10 mouse cellular contexts compared by ENCODE assay signal in the genomic region with DNA sequence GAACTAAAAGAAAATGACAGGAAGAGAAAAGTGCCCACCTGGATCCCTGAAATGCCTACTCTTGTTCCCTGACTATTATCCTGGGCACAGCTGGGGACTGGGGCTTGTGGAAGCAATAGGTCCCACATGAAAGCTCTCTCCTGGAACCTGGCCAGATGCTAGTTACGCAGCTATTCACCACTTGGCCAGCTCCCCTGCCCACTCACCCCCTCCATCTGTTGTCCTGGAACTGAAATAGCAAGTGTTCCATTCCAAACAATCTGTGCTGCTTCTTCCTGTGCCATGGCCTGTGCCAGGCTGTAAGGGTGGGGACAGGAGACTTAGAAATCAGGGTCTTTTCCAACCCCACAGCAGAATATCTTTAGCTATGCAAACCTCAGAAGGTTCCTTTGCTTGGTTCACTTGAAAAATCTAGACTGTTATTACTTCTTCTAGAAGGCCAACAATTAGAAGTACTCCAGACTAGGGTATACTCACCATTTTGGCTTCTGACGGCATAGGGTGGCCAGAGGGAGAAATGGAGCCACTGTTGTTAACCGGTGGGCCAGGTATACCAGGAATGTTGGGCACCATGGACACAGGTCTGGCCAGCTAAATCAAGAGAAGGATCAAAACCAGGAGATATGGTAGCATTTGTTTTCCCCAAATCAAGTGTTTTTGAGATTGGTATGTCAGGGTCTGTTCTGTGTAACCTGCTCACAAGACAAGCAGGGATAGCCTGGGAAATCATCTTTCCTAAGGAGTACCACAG. TPM values are rescaled to one million over a fixed set of nuclear protein-coding genes. Genes with fewer than 3 reads are reported as not detected.
DNase-seq lines count a peak whose midpoint lies in the region; ATAC-seq and TF ChIP-seq lines count a peak whose summit lies in the region.
"Had no signal": no experiment of that assay in that cellular context is flagged by ENCODE, and none has a peak within 500 bp of the region (broad histone marks: within the 10 kb centered on the region; RNA-seq: fewer than 3 reads in every experiment).

No protein-coding gene starts in this region.

- peaks cover 16% of the 10 kb centered on the region for H3K4me1 ChIP-seq in forebrain, embryonic 13.5 days
- no peaks in the 10 kb centered on the region for H3K4me1 ChIP-seq in forebrain, embryonic 10.5 days
- H3K4me1 ChIP-seq in lung, embryonic 14.5 days (ENCODE audit: insufficient read depth) = no peaks in the 10 kb centered on the region
- no peaks in the 10 kb centered on the region for H3K4me1 ChIP-seq in liver, embryonic 11.5 days (replicated peaks; ENCODE audit: control insufficient read depth, insufficient read depth, low read length)
- H3K4me1 ChIP-seq: liver, embryonic 13.5 days had no signal

- peaks cover 61% of the 10 kb centered on the region for H3K36me3 ChIP-seq in forebrain, embryonic 13.5 days (ENCODE audit: poor library complexity, severe bottlenecking)
- H3K36me3 ChIP-seq in forebrain, embryonic 10.5 days (replicated peaks) = peaks cover 77% of the 10 kb centered on the region
- peaks cover 52% of the 10 kb centered on the region for H3K36me3 ChIP-seq in lung, embryonic 14.5 days (ENCODE audit: insufficient read depth)
- H3K36me3 ChIP-seq in liver, embryonic 11.5 days (ENCODE audit: control insufficient read depth, insufficient read depth, low read length) = peaks cover 19% of the 10 kb centered on the region; the same call in 1 of the 2 replicates

- no peak overlapping the region for H3K9ac ChIP-seq in forebrain, embryonic 13.5 days
- H3K9ac ChIP-seq in lung, embryonic 14.5 days = no peak overlapping the region
- no peak overlapping the region for H3K9ac ChIP-seq in liver, embryonic 11.5 days (ENCODE audit: low read depth, low read length)
- H3K9ac ChIP-seq: liver, embryonic 13.5 days had no signal

- H3K4me2 ChIP-seq in forebrain, embryonic 13.5 days = no peak overlapping the region
- H3K4me2 ChIP-seq in lung, embryonic 14.5 days = no peak overlapping the region
- no peak overlapping the region for H3K4me2 ChIP-seq in liver, embryonic 11.5 days
- H3K4me2 ChIP-seq: liver, embryonic 13.5 days had no signal

- no peak for DNase-seq in forebrain, embryonic 10.5 days (ENCODE audit: extremely low spot score, low spot score)
- DNase-seq in adrenal gland, postnatal 25 days = peak; percentile 54
- DNase-seq in frontal cortex, adult 2 months (ENCODE audit: extremely low spot score in 1 of 2, low spot score in 1 of 2) = peak; percentile 86 to 94
- peak; percentile 41 for DNase-seq in kidney, adult 9 months
- DNase-seq in lung, embryonic 14.5 days = peak; percentile 38
- DNase-seq in liver, embryonic 11.5 days (ENCODE audit: low spot score) = no peak
- DNase-seq in spleen, adult 18-20 months = no peak
- DNase-seq: liver, embryonic 13.5 days had no signal

- peak; percentile 87 for ATAC-seq in forebrain, embryonic 13.5 days
- no peak for ATAC-seq in lung, embryonic 14.5 days (ENCODE audit: insufficient read depth)
- no peak for ATAC-seq in liver, embryonic 11.5 days (replicated peaks; ENCODE audit: low FRiP score)

- no peak overlapping the region for H3K4me3 ChIP-seq in forebrain, embryonic 13.5 days
- H3K4me3 ChIP-seq in forebrain, embryonic 10.5 days = no peak overlapping the region
- H3K4me3 ChIP-seq in lung, embryonic 14.5 days (ENCODE audit: low read depth, low read length) = no peak overlapping the region
- no peak overlapping the region for H3K4me3 ChIP-seq in liver, embryonic 11.5 days (ENCODE audit: low read depth, low read length)
- H3K4me3 ChIP-seq: liver, embryonic 13.5 days had no signal

- H3K9me3 ChIP-seq in forebrain, embryonic 13.5 days (replicated peaks) = no peaks in the 10 kb centered on the region
- H3K9me3 ChIP-seq in forebrain, embryonic 10.5 days = no peaks in the 10 kb centered on the region
- no peaks in the 10 kb centered on the region for H3K9me3 ChIP-seq in lung, embryonic 14.5 days (ENCODE audit: low read depth, low read length)
- H3K9me3 ChIP-seq in liver, embryonic 11.5 days (ENCODE audit: control insufficient read depth, low read length) = no peaks in the 10 kb centered on the region
- H3K9me3 ChIP-seq: liver, embryonic 13.5 days had no signal

- H3K27ac ChIP-seq in forebrain, embryonic 13.5 days = peak overlapping the region; percentile 74
- H3K27ac ChIP-seq in forebrain, embryonic 10.5 days = no peak overlapping the region
- no peak overlapping the region for H3K27ac ChIP-seq in lung, embryonic 14.5 days (ENCODE audit: low read depth)
- no peak overlapping the region for H3K27ac ChIP-seq in liver, embryonic 11.5 days (ENCODE audit: low read depth, low read length)
- H3K27ac ChIP-seq: liver, embryonic 13.5 days had no signal

- WGBS in forebrain, embryonic 13.5 days = 72% methylated on average over 3 of the region's 3 CpGs
- 93% methylated on average over 3 of the region's 3 CpGs for WGBS in forebrain, embryonic 10.5 days
- 75% methylated on average over 3 of the region's 3 CpGs for WGBS in lung, embryonic 14.5 days
- 87% methylated on average over 3 of the region's 3 CpGs for WGBS in liver, embryonic 11.5 days

- no peak for TF ChIP-seq CTCF in lung, embryonic 14.5 days (IDR thresholded peaks at IDR 0.05; ENCODE audit: low read depth)

- no peaks in the 10 kb centered on the region for H3K27me3 ChIP-seq in forebrain, embryonic 13.5 days
- H3K27me3 ChIP-seq in forebrain, embryonic 10.5 days (ENCODE audit: poor library complexity, severe bottlenecking) = no peaks in the 10 kb centered on the region
- H3K27me3 ChIP-seq in lung, embryonic 14.5 days (ENCODE audit: insufficient read depth, low read length) = no peaks in the 10 kb centered on the region
- H3K27me3 ChIP-seq in liver, embryonic 11.5 days (replicated peaks; ENCODE audit: control insufficient read depth, insufficient read depth, low read length) = no peaks in the 10 kb centered on the region
- H3K27me3 ChIP-seq: liver, embryonic 13.5 days had no signal

RNA-seq across cellular contexts. Expression of a gene that starts 22.1 kb away (rescaled TPM):
- 1.6 and 3.9 TPM in 2 replicates for polyA plus RNA-seq in forebrain, embryonic 13.5 days (2015; fragmentation: Nextera tagmentation; extraction: Ambion mirVana)
- 1.3 and 2.2 TPM in 2 replicates for polyA plus RNA-seq in forebrain, embryonic 10.5 days (2016; fragmentation: Nextera tagmentation; extraction: Ambion mirVana)
- total RNA-seq in adrenal gland, postnatal 25 days (2021) = 3.4 and 6.6 TPM in 2 replicates
- polyA plus RNA-seq in frontal cortex, adult 2 months (2012; rRNA removed) = 5.2 and 6.7 TPM in 2 replicates
- 1.9 and 2.9 TPM in 2 replicates for polyA plus RNA-seq in lung, embryonic 14.5 days (2014; fragmentation: Nextera tagmentation; extraction: Ambion mirVana)
- 0.86 and 1.2 TPM in 2 replicates for polyA plus RNA-seq in liver, embryonic 11.5 days (2014; fragmentation: Nextera tagmentation; extraction: Ambion mirVana)

RNA-seq across cellular contexts. Expression of a gene that starts 28.9 kb away (rescaled TPM):
- 87.7 and 103 TPM in 2 replicates for polyA plus RNA-seq in forebrain, embryonic 13.5 days (2015; fragmentation: Nextera tagmentation; extraction: Ambion mirVana)
- 132 and 137 TPM in 2 replicates for polyA plus RNA-seq in forebrain, embryonic 10.5 days (2016; fragmentation: Nextera tagmentation; extraction: Ambion mirVana)
- 42.4 and 48.9 TPM in 2 replicates for total RNA-seq in adrenal gland, postnatal 25 days (2021)
- polyA plus RNA-seq in frontal cortex, adult 2 months (2012; rRNA removed) = 72.8 and 80.1 TPM in 2 replicates
- polyA plus RNA-seq in lung, embryonic 14.5 days (2014; fragmentation: Nextera tagmentation; extraction: Ambion mirVana) = 74.5 and 81.2 TPM in 2 replicates
- 96.7 and 105 TPM in 2 replicates for polyA plus RNA-seq in liver, embryonic 11.5 days (2014; fragmentation: Nextera tagmentation; extraction: Ambion mirVana)

RNA-seq across cellular contexts. Expression of a gene that starts 30.0 kb away (rescaled TPM):
- polyA plus RNA-seq in forebrain, embryonic 13.5 days (2015; fragmentation: Nextera tagmentation; extraction: Ambion mirVana) = 37.6 and 40.4 TPM in 2 replicates
- polyA plus RNA-seq in forebrain, embryonic 10.5 days (2016; fragmentation: Nextera tagmentation; extraction: Ambion mirVana) = 24.0 and 25.4 TPM in 2 replicates
- total RNA-seq in adrenal gland, postnatal 25 days (2021) = 8.1 and 12.0 TPM in 2 replicates
- polyA plus RNA-seq in frontal cortex, adult 2 months (2012; rRNA removed) = 83.9 and 90.8 TPM in 2 replicates
- 13.2 and 13.9 TPM in 2 replicates for polyA plus RNA-seq in lung, embryonic 14.5 days (2014; fragmentation: Nextera tagmentation; extraction: Ambion mirVana)
- polyA plus RNA-seq in liver, embryonic 11.5 days (2014; fragmentation: Nextera tagmentation; extraction: Ambion mirVana) = 7.7 and 7.9 TPM in 2 replicates

RNA-seq across cellular contexts. Expression of a gene that starts 43.3 kb away (rescaled TPM):
- 6.6 and 13.4 TPM in 2 replicates for polyA plus RNA-seq in forebrain, embryonic 13.5 days (2015; fragmentation: Nextera tagmentation; extraction: Ambion mirVana)
- not detected in 2 replicates for polyA plus RNA-seq in forebrain, embryonic 10.5 days (2016; fragmentation: Nextera tagmentation; extraction: Ambion mirVana)
- not detected in 2 replicates for total RNA-seq in adrenal gland, postnatal 25 days (2021)
- not detected in 2 replicates for polyA plus RNA-seq in frontal cortex, adult 2 months (2012; rRNA removed)
- polyA plus RNA-seq in lung, embryonic 14.5 days (2014; fragmentation: Nextera tagmentation; extraction: Ambion mirVana) = not detected in 2 replicates
- not detected in 2 replicates for polyA plus RNA-seq in liver, embryonic 11.5 days (2014; fragmentation: Nextera tagmentation; extraction: Ambion mirVana)
- polyA plus RNA-seq: liver, embryonic 13.5 days; testis, adult 2 months had no signal

Comparison
In these comparisons a context has a peak if more than half of its experiments do, and no peak if none do; other contexts are left out.
1. DNase-seq: peak in adrenal gland, postnatal 25 days (single experiment), frontal cortex, adult 2 months (2 of 2), kidney, adult 9 months (single experiment) and lung, embryonic 14.5 days (single experiment); none in forebrain, embryonic 10.5 days (single experiment), liver, embryonic 11.5 days (single experiment) and spleen, adult 18-20 months (0 of 2).